Mouse (Mus musculus) left cerebral cortex, adult 2 months (tissue): ENCODE data around the gene Cyp4f18. TPM values are rescaled to one million over a fixed set of nuclear protein-coding genes. Genes with fewer than 3 reads are reported as not detected.

ENCODE experiments used
- DNase-seq, 2 experiments: peaks; one replicate each; pipeline ENCODE4 v3.0.0; 2021 to 2022; ENCODE audit warnings: low spot score in 2 of 2, mixed read lengths in 1 of 2; ENCODE audit errors: extremely low spot score in 1 of 2
- H3K27ac ChIP-seq: fragments of 200-600 bp; 2 replicates; pipeline ENCODE4 v1.8.1; 2022
- H3K4me3 ChIP-seq: fragments of 200-600 bp; 2 replicates; pipeline ENCODE4 v1.8.1; 2022
- CTCF ChIP-seq: fragments of 200-600 bp; IDR thresholded peaks from 2 replicates; pipeline ENCODE4 v1.8.1; 2022; ENCODE audit warnings: antibody characterized with exemption, mild to moderate bottlenecking, moderate library complexity
- intact Hi-C: fragments of 180-260 bp; cut with DNase I; formaldehyde crosslinking; loops from one replicate; pipeline ENCODE4 v1.15.1; 2025
- total RNA-seq, 2 experiments: library from RNA; stranded (reverse); gene quantifications; 2 replicates each; pipeline ENCODE4 v1.2.3; 2021

The Cyp4f18 gene
- total RNA-seq, 2 experiments from 2014 or later: not detected

DNA sequence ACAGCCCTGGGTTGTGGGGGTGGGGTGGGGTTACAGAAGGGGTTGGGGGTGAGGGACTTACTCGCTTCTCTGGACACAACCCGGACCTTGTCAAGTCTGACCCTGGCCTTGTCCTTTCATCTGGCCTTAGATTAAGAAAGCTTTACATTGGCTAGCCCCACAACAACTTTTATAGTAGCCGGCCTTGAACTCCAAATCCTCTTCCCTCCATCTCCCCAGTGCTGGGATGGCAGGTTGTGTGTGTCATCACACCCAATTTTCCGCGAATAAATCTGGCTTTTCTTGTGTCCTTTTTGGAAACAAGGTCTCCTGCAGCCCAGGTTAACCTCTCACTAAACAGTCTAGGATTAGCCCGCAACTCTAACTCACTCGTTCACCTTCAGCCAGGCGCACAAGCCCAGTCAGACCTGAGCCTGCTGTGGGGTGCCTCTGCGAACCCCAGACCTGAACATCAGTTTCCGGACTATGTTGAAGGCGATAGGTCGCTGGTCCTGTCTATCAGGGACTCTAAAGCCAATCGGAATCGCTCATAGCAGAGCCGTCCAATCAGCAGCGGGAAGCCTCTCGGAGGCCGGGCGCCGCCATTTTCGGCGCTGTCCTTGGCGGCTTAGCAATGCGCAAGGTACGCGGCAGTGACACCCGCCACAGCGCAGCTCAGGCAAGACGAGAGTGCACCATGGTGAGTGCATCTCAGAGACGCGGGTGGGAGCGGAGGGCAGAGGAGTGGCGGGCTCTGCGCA, 58.8 kb downstream of the Cyp4f18 start, which contains the start of gene Zfp961:
Zfp961 (plus strand) TSS at position 557 of the 740 bp plus-strand sequence.
- Histone ChIP-seq H3K4me3 (peak within 1 kb of the TSS; percentile 96), H3K27ac (peak within 1 kb of the TSS; percentile 88)
- intact Hi-C loops: loop anchor here (2.0 kb wide), 2 partner anchors 28 to 42 kb away; partner anchors contain the start of genes Zfp617 and Zfp882
- DNase-seq: peak; percentile 98
- no peak for TF ChIP-seq CTCF

DNA sequence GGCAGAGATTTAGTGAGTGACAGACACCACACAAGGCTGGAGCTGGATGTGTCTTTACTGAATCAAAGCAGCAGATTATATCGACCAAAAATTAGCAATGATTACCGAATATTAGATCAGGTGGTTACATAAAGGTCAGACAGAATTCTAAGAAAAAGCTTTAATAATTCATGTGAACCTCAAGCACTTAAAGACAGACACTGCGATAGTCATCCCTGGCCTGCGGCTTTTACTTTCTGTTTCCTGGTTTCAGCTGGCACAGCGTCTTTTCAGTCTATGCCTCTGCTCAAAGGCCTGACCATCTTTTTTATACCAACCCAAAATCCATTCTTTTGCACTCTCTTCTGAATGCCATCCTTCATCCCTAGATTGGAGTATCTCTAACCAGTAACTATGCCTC, 60.8 kb downstream of the Cyp4f18 start:
- no peak for DNase-seq
- TF ChIP-seq CTCF: no peak
- intact Hi-C loops: no loop called here
- H3K4me3 ChIP-seq: no peak overlapping the region
- no peak overlapping the region for H3K27ac ChIP-seq

DNA sequence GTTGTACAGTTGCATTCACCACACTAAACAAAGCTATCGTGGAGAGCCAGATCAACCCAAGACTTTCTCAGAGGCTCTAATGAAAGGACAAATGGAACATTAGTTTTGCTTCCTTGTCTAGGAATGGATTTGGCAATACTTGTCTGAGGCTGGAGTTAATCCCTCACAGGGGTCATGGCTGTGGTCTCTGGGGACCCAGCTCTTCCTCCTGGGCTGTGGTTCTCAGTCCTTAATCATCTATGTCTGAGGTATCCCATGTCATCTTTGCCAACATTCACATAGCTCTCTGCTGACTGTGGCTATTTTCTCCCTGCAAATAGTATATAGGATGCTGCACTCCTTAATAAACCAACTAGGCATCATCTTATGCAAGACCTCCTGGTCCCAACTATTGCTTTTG, 67.7 kb downstream of the Cyp4f18 start:
- H3K4me3 ChIP-seq: no peak overlapping the region
- no peak for DNase-seq
- H3K27ac ChIP-seq: no peak overlapping the region
- TF ChIP-seq CTCF: no peak
- intact Hi-C loops: no loop called here

DNA sequence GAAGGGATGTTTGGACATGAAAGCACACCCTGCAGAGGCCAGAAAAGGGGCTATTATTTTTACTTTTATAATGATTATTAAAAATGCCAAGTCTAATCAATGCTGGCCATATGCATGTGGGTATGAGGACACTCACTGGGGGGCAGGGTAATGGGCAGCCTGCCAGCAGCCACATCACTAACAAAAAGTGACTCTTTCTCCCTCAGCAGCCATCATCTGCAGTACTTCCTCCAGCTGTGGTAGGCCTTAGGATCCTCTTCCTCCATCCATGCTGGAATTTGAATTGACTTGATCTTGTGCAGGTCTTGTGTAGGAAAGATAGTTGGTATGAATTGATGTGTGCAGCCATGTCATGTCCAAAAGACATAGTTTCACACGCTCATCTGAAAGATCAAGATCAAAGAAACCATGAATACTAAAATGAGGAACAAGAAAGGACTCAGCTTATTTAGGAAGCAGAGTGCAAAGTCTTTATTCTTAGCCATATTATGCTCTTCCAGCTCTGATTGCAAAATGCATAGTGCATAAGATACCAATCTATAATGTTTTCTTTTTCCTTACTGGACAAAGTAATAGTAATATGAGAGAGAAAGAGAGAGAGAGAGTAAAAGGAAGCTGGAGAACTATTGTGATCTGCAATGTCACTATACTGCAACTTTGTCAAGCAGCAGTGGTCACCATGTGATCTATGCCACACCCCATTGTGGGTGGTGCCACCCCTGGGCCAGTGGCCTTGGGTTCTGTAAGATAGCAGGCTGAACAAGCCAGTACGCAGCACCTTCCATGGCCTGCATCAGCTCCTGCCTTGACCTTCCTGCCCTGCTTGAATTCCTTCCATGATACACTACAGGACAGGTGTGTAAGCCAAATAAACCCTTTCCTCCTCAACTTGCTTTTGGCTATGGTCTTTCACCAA, 68.9 kb downstream of the Cyp4f18 start:
- no peak overlapping the region for H3K4me3 ChIP-seq
- intact Hi-C loops: no loop called here
- no peak for DNase-seq
- TF ChIP-seq CTCF: no peak
- H3K27ac ChIP-seq: no peak overlapping the region

Other genes with a start within 250 kb of the Cyp4f18 start
- 10 to 100 TPM; 10.5 to 10.6 TPM for gene Zfp709, start 127.6 kb downstream of the Cyp4f18 start, total RNA-seq
- gene Zfp882, start 101.0 kb downstream of the Cyp4f18 start, total RNA-seq: 10 to 100 TPM; 11.1 to 12.1 TPM
- gene Zfp617, start 101.0 kb downstream of the Cyp4f18 start, total RNA-seq: 10 to 100 TPM; 25.3 to 28.4 TPM
- 10 to 100 TPM; 15.0 to 15.3 TPM for gene Zfp961, start 58.6 kb downstream of the Cyp4f18 start, total RNA-seq
- not detected for gene Olfr372, start 31.6 kb upstream of the Cyp4f18 start, total RNA-seq
- gene Olfr373, start 73.6 kb upstream of the Cyp4f18 start, total RNA-seq: not detected
- gene Olfr374, start 97.4 kb upstream of the Cyp4f18 start, total RNA-seq: not detected
- 10 to 100 TPM; 24.9 to 29.7 TPM for gene Tpm4, start 125.3 kb upstream of the Cyp4f18 start, total RNA-seq
- 10 to 100 TPM; 32.4 to 37.9 TPM for gene Rab8a, start 151.6 kb upstream of the Cyp4f18 start, total RNA-seq
- not detected for gene Hsh2d, start 180.0 kb upstream of the Cyp4f18 start, total RNA-seq
- gene Cib3, start 203.2 kb upstream of the Cyp4f18 start, total RNA-seq: under 1 TPM in 1 of 2 experiments, not detected in 1; 0.33 TPM
- gene Gm11034, start 204.0 kb upstream of the Cyp4f18 start, total RNA-seq: not detected
- gene Fam32a, start 210.1 kb upstream of the Cyp4f18 start, total RNA-seq: 10 to 100 TPM; 59.0 to 60.9 TPM
- gene Ap1m1, start 230.4 kb upstream of the Cyp4f18 start, total RNA-seq: 10 to 100 TPM; 83.1 to 84.7 TPM